Mouse (Mus musculus) Muller cell, postnatal 12 days (primary cell): ENCODE data around the gene Glb1l3.
A peak's percentile ranks its signal among the peaks of the same experiment; 100 is the strongest.
"Not testable (repeated sequence)": the region's sequence is repeated elsewhere in the genome, so short reads cannot be mapped to it uniquely, and the experiment has no call there.

Source experiments
- DNase-seq: peaks from one replicate; pipeline ENCODE4 v3.0.0-alpha.2; 2015; ENCODE audit errors: inconsistent ontology term

The Glb1l3 gene

DNA sequence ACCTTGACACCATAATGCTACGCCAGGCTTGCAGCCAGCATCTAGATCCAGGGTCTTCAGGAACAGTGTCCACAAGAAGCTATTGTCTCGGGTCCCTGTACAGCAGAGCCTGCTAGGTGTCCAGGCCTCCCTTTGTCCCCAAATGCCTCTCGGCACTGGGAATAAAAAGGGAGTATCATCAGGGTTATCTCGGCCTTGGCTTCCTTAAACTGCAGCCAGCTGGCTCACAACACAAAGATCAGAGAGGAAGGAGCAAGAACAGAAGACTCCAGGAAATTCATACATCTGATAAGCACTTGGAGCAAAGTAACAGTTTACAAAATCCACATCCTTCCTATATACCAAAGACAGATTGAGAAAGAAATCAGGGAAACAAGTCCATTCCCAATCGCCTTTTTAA, at the start of gene Glb1l3:
Glb1l3 (minus strand) TSS at position 140 of the 400 bp plus-strand sequence.
- DNase-seq: no peak

DNA sequence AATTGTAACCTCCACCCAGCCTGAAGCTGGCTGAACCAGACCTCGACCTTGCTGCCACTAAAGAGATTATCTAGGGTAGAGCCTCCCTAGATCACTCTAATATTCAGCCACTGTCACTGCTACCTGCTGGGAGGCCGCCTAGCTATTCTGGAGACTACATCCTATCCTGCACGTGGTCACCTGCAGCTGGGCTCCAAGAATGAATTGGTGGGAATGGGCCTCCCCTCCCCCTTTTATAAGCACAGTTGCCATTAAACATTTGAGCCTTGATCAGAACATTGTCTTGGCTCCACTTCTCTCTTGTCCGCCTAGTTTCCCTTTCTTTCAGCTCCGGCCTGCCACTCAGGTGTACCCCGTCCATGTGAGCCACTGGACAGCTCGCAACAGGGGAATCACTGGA, 9.2 kb upstream of the Glb1l3 start:
- not testable (repeated sequence) for DNase-seq

DNA sequence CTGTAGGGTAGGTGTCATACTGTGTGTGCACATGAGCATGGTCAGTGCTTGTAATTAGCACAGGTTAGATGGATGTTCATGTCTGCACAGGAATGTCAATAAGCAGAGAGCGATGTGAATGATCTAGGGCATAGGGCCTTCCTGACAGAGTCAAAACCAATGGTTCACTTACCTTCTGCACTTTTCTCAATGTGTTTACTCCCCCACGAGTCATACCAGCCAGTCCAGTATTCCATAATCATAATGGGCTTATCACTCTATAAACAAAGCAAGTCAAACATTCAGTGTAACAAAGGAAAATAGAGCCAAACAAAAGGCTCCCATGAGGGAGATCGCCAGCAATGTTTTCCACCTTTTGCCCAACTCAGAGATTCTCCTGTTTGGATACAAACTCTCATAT, 29.6 kb downstream of the Glb1l3 start:
- no peak for DNase-seq

DNA sequence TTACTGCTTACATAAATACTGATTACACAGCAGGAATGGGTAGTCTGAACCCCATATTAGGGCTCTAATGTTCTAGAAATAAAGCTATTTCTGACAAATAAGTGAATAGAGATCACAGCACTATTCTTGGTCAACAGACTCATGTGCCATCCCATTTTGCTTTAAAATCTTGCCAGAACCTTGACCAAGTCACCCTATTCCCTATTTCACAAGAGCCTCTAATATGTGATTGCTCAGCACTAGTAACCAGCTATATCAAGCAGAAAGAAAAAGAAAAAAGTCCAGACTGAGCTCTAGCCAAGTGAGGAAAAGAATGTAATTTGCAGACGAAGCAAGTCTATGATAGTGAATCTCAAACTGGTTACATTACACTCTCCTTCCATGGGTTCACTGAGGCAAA, 40.7 kb downstream of the Glb1l3 start:
- peak; percentile 44 for DNase-seq

DNA sequence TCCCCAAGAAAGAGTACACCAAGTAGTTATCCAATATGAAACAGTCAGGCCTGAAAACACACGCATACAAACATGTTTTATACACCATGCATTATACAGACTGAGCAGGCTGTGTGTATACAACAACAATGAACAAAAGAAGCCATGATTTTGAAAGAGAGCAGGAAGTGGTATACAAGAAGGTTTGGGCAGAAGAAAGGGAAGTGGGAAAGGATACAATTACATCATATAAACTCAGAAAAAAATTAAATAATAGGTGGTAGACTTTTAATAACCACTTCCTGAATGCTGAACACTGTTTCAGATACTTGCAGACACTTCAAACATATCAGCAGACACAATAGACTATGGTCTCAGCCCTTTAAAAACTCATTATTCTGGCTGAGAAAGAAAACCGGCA, 52.0 kb downstream of the Glb1l3 start:
- no peak for DNase-seq

DNA sequence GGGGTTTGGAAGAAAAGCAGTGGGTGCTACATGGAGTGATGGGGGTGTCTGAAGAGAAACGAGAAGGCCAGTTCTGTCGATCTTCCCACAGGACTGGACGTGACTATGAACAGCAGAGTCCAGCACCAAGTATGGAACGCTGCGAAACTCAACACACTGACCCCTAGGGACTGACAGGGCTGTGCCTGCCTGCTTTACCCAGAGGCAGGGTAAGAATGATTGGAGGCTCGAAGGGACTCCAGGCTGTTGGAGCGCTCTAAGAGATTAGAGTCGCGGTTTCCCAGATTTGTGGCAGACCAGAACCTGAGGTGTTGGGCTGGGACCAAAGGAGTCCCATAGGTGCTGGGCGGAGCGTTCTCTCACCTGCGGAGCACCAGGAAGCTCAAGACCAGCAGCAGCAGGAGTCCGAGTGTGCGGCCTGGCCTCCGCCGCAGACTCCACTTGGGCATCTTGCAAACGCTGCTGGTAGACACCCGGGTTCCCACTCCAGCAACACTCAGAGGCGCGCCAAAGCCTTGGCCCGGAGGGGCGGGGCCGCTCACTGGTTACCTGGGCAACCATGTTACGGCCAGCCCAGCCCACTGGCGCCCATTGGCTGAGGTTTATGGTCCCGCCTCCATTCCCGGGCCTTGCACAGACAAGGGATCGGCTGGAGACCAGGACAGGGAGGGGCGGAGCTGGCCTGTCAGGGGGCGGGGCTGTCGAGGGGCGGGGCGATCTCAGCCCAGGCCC, 54.6 kb downstream of the Glb1l3 start, which contains the start of gene Glb1l2:
Glb1l2 (minus strand) TSS at position 534 of the 732 bp plus-strand sequence.
- peak; percentile 98 for DNase-seq

DNA sequence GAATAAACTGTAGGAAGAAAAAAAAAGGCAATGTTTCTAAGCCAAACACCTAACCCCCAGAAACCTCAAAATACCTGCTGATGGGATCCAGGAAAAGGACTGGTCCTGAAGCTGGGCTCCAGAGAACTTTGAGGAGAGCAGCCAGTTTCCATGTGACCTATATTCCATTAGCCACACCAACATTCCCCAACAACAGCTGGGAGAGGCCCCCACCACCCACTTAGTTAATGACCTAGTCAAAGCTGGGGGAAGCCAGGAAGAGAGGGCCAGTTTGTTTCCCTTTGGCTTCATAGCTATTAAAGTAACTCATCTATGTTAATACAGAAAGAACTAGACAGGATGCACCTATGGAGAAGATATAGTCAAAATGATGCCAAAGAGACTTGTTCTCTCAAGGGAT, 56.4 kb downstream of the Glb1l3 start:
- peak; percentile 30 for DNase-seq

DNA sequence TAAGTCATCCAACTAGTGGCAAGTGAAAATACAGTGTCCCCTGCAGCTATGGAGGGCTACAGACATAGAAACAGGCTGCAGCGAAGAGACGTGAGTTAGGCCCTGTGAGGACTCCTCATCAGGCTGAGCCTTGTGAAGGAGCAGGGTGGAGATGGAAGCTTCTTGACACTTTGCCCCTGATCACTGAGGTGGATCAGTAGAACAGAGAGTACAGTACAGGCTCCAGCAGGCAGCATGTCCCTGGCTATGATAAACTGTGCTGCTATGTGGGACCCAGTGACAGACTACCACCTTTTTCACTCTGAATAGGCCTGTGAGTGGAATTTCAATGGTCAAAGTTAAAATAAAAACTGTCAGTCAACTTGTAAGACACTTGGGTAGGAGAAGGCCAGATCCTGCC, 60.3 kb downstream of the Glb1l3 start:
- DNase-seq: no peak

DNA sequence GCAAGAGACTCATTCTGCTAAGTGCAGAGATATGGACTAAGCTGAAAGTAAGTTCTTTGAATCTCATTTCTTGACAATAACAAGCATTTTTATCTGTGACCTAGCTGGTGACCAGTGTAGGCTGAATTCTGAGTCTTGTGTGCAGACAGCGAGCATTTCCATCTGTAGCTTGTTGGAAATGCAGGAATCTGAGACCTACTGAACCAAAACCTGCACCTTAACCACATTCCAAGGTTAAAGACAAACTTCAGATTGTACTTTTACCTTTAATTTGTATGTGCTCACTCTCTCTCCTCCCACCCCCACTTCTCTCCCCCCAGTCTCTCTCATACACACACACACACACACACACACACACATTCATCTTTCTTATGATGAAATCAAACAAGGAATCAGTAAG, 62.0 kb downstream of the Glb1l3 start:
- no peak for DNase-seq

DNA sequence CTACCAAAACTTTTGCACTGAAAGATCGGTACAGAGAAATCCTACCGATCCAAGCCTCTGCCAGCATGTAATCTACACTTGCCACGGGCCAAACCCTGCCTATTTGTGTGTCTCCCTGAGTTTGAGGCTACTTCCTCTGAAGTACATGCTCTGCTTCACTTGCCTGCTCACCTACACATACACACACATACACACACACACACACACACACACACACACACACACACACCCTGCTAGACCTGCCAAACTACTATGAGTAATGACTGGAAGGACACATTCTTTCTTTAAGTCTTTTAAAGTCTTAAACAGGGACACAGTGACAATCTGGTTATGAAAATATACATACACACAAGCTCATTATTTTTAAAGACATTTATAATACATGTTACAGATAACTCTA, 62.5 kb downstream of the Glb1l3 start:
- DNase-seq: no peak

DNA sequence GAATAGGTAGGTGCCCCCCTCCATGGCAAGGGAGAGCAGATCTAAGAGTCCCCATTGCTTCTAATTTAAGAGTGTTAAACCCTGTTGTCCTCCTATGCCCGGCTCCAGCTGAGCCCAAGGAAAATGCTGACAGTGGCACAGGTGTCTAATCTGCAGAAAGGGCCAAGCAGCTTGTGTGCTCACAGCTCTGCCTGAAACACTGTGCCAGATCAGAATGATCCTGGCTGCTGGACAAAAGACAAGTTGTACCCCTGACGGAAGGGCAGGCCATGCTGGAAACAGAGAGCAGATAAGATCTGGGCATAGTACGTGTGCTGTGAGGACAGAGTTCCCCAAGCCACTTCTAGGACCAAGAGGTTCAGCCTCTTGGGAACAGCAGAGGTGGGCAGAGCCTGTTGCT, 67.9 kb downstream of the Glb1l3 start:
- DNase-seq: no peak

DNA sequence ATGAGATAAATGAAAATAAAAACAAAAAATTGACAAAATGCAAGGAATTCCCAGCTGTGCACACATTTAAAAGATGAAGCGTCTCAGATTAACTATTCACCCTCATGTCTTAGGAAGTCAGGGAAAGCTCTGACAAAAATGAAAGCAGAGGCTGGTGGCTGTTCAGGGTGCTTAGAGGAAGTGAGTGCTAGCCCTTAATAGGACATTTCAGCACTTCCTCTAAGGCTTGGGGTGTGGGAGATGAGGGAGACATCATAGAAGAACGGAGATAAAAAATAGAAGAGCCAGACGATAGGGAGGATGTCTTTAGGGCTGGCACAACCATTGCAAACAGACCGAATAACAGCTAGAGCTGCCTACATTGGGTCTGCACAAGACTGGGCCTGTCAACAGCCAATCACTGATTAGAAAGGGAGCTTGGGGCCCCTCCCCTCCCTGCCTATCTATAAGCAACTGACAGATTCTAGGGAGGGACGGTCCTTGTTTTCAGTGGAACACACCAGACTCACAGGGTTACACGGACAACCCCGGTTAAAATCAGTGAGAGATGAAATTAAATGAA, 77.2 kb downstream of the Glb1l3 start:
- DNase-seq: no peak

DNA sequence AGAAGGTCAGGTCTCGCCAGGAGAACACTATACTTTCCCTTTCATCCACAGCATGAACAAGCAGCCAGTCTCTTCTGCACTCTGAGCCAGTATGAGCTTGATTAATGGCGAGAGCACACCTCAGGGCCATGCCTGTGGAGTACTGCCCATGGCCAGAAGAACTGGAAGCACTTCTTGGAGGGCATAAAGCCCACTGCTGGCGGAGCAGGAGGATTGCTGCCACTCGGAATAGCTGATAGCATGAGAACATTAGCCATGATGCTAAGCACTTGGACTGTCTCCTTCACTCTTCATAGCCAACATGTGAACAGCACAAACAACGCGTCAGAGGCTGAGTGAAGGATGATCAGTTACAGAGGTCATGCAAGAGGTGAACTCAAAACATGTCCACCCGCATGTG, 82.3 kb downstream of the Glb1l3 start:
- DNase-seq: no peak

DNA sequence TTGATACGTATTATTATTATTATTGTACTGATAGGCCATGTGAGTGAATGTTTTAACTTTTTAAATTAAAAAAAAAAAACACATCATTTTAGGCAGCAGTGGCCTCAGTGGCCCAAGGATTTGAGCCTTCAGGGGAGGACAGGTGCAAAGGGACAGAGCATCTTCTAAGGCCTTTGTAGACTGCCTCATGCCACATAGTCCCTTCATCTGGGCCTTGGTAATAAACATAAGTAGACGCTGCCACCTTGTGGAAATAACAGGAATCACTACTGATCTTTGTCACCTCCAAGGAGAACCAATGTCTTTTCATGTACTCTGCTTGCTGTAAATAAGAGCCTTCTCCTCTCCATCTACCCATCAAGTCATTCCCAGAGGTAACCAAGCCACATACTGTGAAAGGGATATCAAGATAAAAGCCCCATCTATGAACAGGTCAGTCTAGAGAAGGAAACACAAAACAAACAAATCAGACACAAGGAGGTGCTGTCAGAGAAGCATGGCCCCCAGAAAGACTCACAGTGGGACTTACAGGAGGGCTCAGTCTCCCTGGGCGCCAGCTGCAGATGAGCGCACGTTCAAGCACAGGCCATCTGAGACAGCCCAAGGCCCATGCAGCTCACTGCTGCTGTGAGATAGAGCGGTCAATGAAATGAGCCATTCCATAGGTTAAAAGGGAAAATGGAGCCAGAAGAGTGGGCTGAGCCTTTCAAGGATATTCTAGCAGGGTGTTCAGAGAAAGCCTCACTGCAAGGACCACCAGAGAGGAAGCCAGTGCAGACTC, 84.4 kb downstream of the Glb1l3 start:
- DNase-seq: peak; percentile 66

DNA sequence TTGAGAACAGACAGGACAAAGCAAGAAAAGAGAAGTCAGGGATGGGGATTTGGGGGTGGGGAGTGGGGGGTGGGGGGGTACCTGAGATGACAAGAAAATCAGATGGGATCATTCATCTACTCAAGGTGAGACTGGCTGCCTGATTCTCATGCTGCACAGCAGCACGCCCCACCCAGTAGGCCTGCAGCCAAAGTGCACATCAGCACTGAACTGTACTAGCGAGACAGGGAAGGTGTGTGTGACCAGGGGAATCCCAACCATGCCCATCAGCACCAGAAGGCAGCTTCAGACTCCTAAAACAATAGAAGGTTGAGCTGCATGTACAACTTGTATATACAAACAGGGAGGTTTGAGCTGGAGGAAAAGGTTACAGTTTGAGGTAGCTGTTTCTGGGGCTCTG, 85.0 kb downstream of the Glb1l3 start:
- no peak for DNase-seq

DNA sequence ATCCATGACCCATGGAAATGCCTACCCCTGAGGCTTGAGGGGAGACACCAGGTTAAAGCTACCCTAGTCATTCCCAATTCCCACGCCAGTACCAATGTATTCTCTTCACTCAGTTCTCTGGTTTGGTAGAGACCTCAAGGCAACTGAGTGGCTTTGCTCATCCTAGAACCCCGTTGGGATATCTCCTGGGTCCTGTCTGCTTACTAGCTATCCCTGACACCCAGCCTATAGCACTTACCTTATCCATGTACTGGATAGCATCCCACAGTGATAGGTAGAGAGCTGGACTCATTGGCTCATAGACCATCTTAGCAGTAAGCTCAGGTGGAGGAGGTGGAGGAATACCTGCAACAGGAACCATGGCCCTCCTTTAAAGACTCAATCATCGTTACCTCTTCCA, 92.5 kb downstream of the Glb1l3 start:
- no peak for DNase-seq
